Comparison of ENCODE assay signal across 31 mouse cellular contexts in the genomic region with DNA sequence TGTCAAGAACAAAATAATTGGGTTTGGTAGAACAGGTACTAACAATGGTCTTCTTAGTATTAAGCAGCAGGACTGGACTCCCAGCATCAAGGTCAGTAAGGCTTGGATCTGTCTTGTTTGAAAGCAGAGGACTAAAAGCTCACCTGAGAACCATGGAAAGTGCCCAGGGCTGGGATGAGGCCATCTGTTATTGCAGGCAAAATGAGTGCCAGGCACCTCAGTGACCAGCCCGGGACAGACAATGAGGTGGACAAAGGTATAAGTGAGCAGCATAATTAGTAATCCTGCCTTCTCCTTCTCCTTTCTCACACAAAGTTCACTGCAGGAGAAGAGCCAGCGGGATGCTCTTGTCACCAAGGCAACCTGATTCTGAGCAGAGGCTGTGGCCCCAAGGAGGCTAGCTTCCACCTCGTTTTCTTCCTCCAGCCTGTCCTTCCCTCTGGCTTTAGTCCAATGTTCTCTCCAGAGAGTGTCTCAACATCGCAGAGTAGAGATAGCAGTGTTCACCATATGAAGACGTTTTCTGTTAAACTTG.
A peak's percentile ranks its signal among the peaks of the same experiment; 100 is the strongest.
DNase-seq lines count a peak whose midpoint lies in the region; ATAC-seq lines count a peak whose summit lies in the region.
"Had no signal": no experiment of that assay in that cellular context is flagged by ENCODE, and none has a peak within 500 bp of the region (broad histone marks: within the 10 kb centered on the region; RNA-seq: fewer than 3 reads in every experiment).

No protein-coding gene starts in this region.

- no peak overlapping the region for H3K4me2 ChIP-seq in forebrain, embryonic 14.5 days (ENCODE audit: low read length)
- H3K4me2 ChIP-seq in forebrain, embryonic 15.5 days (replicated peaks) = no peak overlapping the region
- no peak overlapping the region for H3K4me2 ChIP-seq in midbrain, embryonic 14.5 days (ENCODE audit: low read length)
- H3K4me2 ChIP-seq in midbrain, embryonic 16.5 days (ENCODE audit: low read length) = no peak overlapping the region
- H3K4me2 ChIP-seq: forebrain, embryonic 12.5 days; heart, embryonic 15.5 days; limb, embryonic 15.5 days; liver, embryonic 15.5 days; lung, embryonic 14.5 days; neural tube, embryonic 12.5 days had no signal

- no peaks in the 10 kb centered on the region for H3K36me3 ChIP-seq in forebrain, embryonic 14.5 days (ENCODE audit: control insufficient read depth, insufficient read depth, low read length)
- H3K36me3 ChIP-seq in forebrain, embryonic 15.5 days = no peaks in the 10 kb centered on the region
- no peaks in the 10 kb centered on the region for H3K36me3 ChIP-seq in midbrain, embryonic 14.5 days (ENCODE audit: control insufficient read depth, insufficient read depth, low read length)
- no peaks in the 10 kb centered on the region for H3K36me3 ChIP-seq in midbrain, embryonic 16.5 days (ENCODE audit: control insufficient read depth, insufficient read depth, low read length)
- H3K36me3 ChIP-seq: forebrain, embryonic 12.5 days; heart, embryonic 10.5 days; heart, embryonic 15.5 days; limb, embryonic 10.5 days; limb, embryonic 15.5 days; liver, embryonic 15.5 days; neural tube, embryonic 12.5 days had no signal

- DNase-seq in cerebellum, adult 18-20 months = peak; percentile 4 to 7
- DNase-seq in cerebellum, adult 11-12 months = no peak
- DNase-seq in forebrain, embryonic 14.5 days (ENCODE audit: low spot score) = peak; percentile 19
- peak; percentile 52 for DNase-seq in midbrain, embryonic 14.5 days
- DNase-seq in natural killer cell, adult 2 months (ENCODE audit: low spot score in 2 of 2) = no peak
- DNase-seq in right cerebral cortex, postnatal 25 days = no peak
- DNase-seq: adrenal gland, adult 8-10 months; gastrocnemius, postnatal 25 days; heart, adult 11 months; kidney, adult 8-10 months; kidney, postnatal 4 days; lung, embryonic 14.5 days; lung, postnatal 14 days; right cerebral cortex, adult 18-20 months; right cerebral cortex, postnatal 4 days; thymus, adult 2 months; thymus, postnatal 36 days had no signal

- no peaks in the 10 kb centered on the region for H3K27me3 ChIP-seq in forebrain, embryonic 14.5 days (replicated peaks; ENCODE audit: control insufficient read depth, insufficient read depth, low read length)
- H3K27me3 ChIP-seq in forebrain, embryonic 15.5 days = no peaks in the 10 kb centered on the region
- no peaks in the 10 kb centered on the region for H3K27me3 ChIP-seq in midbrain, embryonic 14.5 days (ENCODE audit: control insufficient read depth, insufficient read depth, low read length)
- no peaks in the 10 kb centered on the region for H3K27me3 ChIP-seq in midbrain, embryonic 16.5 days (ENCODE audit: control insufficient read depth, insufficient read depth, low read depth, low read length)
- H3K27me3 ChIP-seq: CH12.LX; forebrain, embryonic 12.5 days; heart, embryonic 15.5 days; limb, embryonic 15.5 days; liver, embryonic 15.5 days; neural tube, embryonic 12.5 days had no signal

- H3K4me1 ChIP-seq in forebrain, embryonic 14.5 days (ENCODE audit: control insufficient read depth, insufficient read depth, low read length) = no peaks in the 10 kb centered on the region
- H3K4me1 ChIP-seq in forebrain, embryonic 15.5 days = no peaks in the 10 kb centered on the region
- 0 out of 2 replicates have a peak, but pooled peaks cover 4% of the 10 kb centered on the region for H3K4me1 ChIP-seq in midbrain, embryonic 14.5 days (ENCODE audit: control insufficient read depth, insufficient read depth, low read length)
- peaks cover 5% of the 10 kb centered on the region; the same call in 1 of the 2 replicates for H3K4me1 ChIP-seq in midbrain, embryonic 16.5 days (ENCODE audit: control insufficient read depth, insufficient read depth, low read length)
- H3K4me1 ChIP-seq: forebrain, embryonic 12.5 days; heart, embryonic 10.5 days; heart, embryonic 15.5 days; limb, embryonic 10.5 days; limb, embryonic 15.5 days; liver, embryonic 15.5 days; neural tube, embryonic 12.5 days had no signal

- 28% methylated on average over 5 of the region's 5 CpGs for WGBS in forebrain, embryonic 14.5 days
- 34% methylated on average over 5 of the region's 5 CpGs for WGBS in forebrain, embryonic 15.5 days
- 27% methylated on average over 5 of the region's 5 CpGs for WGBS in midbrain, embryonic 14.5 days
- 23% methylated on average over 5 of the region's 5 CpGs for WGBS in midbrain, embryonic 16.5 days

- no peaks in the 10 kb centered on the region for H3K9me3 ChIP-seq in forebrain, embryonic 14.5 days (replicated peaks; ENCODE audit: control insufficient read depth, low read length)
- H3K9me3 ChIP-seq in forebrain, embryonic 15.5 days = no peaks in the 10 kb centered on the region
- no peaks in the 10 kb centered on the region for H3K9me3 ChIP-seq in midbrain, embryonic 14.5 days (ENCODE audit: control insufficient read depth, low read length)
- no peaks in the 10 kb centered on the region for H3K9me3 ChIP-seq in midbrain, embryonic 16.5 days (replicated peaks; ENCODE audit: control insufficient read depth, low read length, poor library complexity, severe bottlenecking)
- H3K9me3 ChIP-seq: forebrain, embryonic 12.5 days; heart, embryonic 10.5 days; heart, embryonic 15.5 days; limb, embryonic 10.5 days; limb, embryonic 15.5 days; liver, embryonic 15.5 days; neural tube, embryonic 12.5 days had no signal

- no peak overlapping the region for H3K9ac ChIP-seq in forebrain, embryonic 14.5 days (ENCODE audit: low read length)
- no peak overlapping the region for H3K9ac ChIP-seq in forebrain, embryonic 15.5 days (replicated peaks)
- no peak overlapping the region for H3K9ac ChIP-seq in midbrain, embryonic 14.5 days (replicated peaks; ENCODE audit: low read length)
- H3K9ac ChIP-seq in midbrain, embryonic 16.5 days (ENCODE audit: low read depth, low read length) = no peak overlapping the region
- H3K9ac ChIP-seq: forebrain, embryonic 12.5 days; heart, embryonic 15.5 days; limb, embryonic 15.5 days; liver, embryonic 15.5 days; lung, embryonic 14.5 days; neural tube, embryonic 12.5 days had no signal

- no peak overlapping the region for H3K27ac ChIP-seq in forebrain, embryonic 14.5 days (ENCODE audit: low read depth, low read length)
- H3K27ac ChIP-seq in forebrain, embryonic 15.5 days (replicated peaks) = no peak overlapping the region
- no peak overlapping the region for H3K27ac ChIP-seq in midbrain, embryonic 14.5 days (replicated peaks; ENCODE audit: low read depth, low read length)
- H3K27ac ChIP-seq in midbrain, embryonic 16.5 days (ENCODE audit: low read length) = no peak overlapping the region
- H3K27ac ChIP-seq: forebrain, embryonic 12.5 days; heart, embryonic 10.5 days; heart, embryonic 15.5 days; kidney, postnatal 0 days; limb, embryonic 10.5 days; limb, embryonic 15.5 days; liver, embryonic 15.5 days; neural tube, embryonic 12.5 days; stomach, postnatal 0 days had no signal

- no peak overlapping the region for H3K4me3 ChIP-seq in forebrain, embryonic 14.5 days (ENCODE audit: low read depth, low read length)
- H3K4me3 ChIP-seq in forebrain, embryonic 15.5 days = no peak overlapping the region
- no peak overlapping the region for H3K4me3 ChIP-seq in midbrain, embryonic 14.5 days (replicated peaks; ENCODE audit: low read depth, low read length)
- no peak overlapping the region for H3K4me3 ChIP-seq in midbrain, embryonic 16.5 days (ENCODE audit: low read depth, low read length)
- H3K4me3 ChIP-seq: erythroblast, embryonic 14.5 days; forebrain, embryonic 12.5 days; heart, embryonic 10.5 days; heart, embryonic 15.5 days; limb, embryonic 10.5 days; limb, embryonic 15.5 days; liver, embryonic 15.5 days; neural tube, embryonic 12.5 days had no signal

- ATAC-seq in forebrain, embryonic 14.5 days = no peak
- ATAC-seq in forebrain, embryonic 15.5 days (replicated peaks) = no peak
- ATAC-seq in midbrain, embryonic 14.5 days (ENCODE audit: low FRiP score, low TSS enrichment) = no peak
- no peak for ATAC-seq in midbrain, embryonic 16.5 days
- ATAC-seq: intestine, embryonic 16.5 days had no signal

Comparison
In these comparisons a context has a peak if more than half of its experiments do, and no peak if none do; other contexts are left out.
1. DNase-seq: peak in cerebellum, adult 18-20 months (2 of 2), forebrain, embryonic 14.5 days (single experiment) and midbrain, embryonic 14.5 days (single experiment); none in cerebellum, adult 11-12 months (single experiment), natural killer cell, adult 2 months (0 of 2) and right cerebral cortex, postnatal 25 days (single experiment).